Mouse (Mus musculus) mature B cell (primary cell): ENCODE data around the gene Tas2r143.

Experiments
- in situ Hi-C: fragments of 300-500 bp; cut with MboI; formaldehyde crosslinking; loops from 2 replicates; pipeline ENCODE4 v1.14.3; 2019

The Tas2r143 gene

GRCm38 (mm10) chr6:42399938-42400337 lies at the start of gene Tas2r143:
Gene Tas2r143 (plus strand): TSS chr6:42400238.
- in situ Hi-C loops, result no loop called here

DNA sequence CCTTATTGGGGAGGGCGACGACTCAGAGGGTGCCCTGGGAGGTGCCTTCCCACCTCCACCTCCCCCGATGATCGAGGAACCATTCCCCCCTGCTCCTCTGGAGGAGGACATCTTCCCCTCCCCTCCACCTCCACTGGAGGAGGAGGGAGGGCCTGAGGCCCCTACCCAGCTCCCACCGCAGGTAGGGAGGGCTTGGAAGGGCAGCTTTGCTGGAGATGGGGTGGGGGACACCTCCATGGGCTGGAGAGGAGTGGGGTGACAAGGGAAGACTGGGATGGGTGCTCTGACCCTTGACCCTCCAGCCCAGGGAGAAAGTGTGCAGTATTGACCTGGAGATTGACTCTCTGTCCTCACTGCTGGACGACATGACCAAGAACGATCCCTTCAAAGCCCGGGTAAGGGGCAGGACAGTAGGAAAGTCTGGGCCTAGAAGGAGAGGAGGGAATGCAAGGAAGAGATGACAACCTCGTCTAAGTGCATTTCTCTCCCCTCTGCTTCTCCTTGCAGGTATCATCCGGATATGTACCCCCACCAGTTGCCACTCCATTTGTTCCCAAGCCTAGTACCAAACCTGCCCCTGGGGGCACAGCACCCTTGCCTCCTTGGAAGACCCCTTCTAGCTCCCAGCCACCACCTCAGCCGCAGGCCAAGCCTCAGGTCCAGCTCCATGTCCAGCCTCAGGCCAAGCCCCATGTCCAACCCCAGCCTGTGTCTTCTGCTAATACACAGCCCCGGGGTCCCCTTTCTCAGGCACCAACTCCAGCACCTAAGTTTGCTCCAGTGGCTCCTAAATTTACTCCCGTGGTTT lies 48.9 kb upstream of the Tas2r143 start:
- in situ Hi-C loops, result no loop called here

DNA sequence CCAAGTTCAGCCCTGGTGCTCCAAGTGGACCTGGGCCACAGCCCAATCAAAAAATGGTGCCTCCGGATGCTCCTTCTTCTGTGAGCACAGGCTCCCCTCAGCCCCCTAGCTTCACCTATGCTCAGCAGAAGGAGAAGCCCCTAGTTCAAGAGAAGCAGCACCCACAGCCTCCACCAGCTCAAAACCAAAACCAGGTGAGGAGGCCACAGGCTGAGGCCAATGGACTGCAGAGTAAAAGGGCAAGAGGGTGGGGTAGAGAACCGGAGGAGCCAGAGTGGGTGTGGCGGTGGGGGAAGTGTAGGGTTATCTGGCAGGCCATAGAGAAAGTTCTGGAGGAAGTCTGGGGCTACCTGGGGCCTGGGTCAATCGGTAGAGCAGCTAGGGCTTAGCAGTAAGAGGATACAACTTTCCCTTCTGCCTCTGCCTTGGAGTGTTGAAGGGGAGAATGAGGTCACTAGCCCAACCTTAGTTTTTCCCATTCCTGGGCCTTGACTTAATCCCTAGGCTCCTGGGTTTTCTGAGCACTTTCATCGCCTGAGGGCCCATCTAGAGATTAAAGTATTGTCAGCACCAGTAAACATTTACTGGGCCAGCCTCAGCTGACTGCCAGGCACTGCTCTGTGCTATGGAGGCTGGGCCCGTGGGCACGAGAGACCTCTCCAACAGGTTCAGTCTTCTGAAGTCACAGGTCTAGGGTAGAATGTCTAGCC lies 48.1 kb upstream of the Tas2r143 start:
- in situ Hi-C loops, result no loop called here

- in situ Hi-C loops, result no loop called here
These were observed 47.6 kb upstream of the Tas2r143 start for GRCm38 (mm10) chr6:42352486-42352846.

DNA sequence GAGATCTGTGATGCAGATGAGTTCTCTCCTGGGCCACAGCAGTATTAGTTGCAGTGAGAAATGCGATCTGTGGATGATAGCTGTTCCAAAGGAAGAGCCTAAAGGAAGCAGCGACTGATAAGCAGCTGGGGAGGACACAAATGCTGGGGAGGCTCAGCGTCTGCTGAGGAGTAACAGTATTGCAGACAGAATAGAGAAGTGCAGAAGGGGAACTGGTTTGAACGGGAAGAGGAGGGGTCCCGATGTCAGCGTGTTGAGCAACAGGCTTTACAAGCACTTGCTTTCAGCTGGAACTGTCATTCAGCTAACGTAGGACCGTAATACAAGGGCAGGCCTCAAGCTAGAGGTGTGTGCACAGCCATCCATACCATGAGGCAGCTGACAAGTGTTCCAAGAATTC lies 46.9 kb upstream of the Tas2r143 start:
- in situ Hi-C loops, result no loop called here

DNA sequence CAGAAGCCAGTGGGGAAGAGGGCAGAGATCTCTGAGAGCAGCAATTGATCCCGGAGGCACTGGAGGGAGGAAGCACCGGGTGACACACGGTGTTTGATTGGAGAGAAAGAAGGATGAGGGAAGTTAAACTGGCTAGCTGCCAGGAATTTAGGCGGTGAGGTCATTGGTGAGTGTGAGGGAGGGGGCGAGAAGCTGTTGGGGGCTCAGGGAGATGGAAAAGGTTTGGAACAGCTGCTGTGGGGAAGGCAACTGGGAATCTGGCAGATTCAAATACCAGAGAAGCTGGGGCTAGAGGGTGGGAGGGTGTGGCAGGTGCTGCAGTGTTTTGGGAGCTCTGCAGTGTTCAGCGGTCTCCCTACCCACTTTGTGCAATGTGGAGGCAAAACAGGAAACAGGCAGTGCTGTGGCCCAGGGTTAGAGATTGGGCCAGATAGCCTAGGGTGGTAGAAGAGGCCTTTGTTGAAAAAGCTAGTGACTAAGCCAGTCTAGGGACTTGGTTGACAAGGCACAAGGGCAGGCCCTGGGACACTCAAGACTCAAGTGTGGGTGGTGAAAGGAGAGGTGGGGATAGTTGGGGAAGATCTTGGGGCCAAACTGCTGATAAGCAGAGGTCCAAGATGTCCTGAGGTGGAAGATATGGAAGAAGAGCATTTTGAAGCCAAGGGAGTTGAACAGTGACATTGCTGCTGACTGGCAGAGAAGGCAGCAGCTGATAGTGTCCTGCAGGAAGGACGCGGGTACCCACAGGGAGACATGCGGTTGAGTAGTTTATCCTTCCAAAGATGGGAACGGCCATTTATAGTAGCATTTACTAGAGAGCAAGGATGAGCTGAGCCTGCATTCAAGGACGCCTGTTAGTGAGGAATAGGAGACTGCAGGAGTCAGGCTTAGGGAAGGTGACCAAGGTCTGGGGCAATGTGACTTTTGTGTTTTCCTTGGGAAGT lies 45.7 kb upstream of the Tas2r143 start:
- in situ Hi-C loops, result no loop called here

GRCm38 (mm10) chr6:42355366-42355765 lies 44.7 kb upstream of the Tas2r143 start:
- in situ Hi-C loops, result no loop called here

GRCm38 (mm10) chr6:42355794-42356600 lies 44.0 kb upstream of the Tas2r143 start:
- in situ Hi-C loops, result no loop called here

DNA sequence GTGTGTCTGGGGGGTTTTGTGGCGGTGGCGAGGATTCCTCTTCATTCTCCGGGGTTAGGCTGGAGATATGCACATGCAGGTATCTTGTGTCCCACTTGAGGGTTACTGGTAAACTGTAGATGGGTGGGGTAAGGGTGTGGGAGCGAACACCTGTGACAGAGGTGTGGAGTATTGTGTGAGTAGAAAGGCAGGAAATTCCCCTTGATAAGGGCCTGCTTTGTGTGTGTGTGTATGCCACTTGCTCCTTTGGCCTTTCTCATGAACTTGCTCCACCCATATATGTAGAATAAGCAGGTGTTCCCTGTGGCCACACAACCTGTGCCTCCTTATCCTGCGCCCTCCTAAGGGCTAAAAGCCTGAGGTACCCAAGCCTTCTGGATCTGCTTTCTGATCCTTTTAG lies 43.1 kb upstream of the Tas2r143 start:
- in situ Hi-C loops, result no loop called here

- in situ Hi-C loops, result no loop called here
These were observed 42.1 kb upstream of the Tas2r143 start for GRCm38 (mm10) chr6:42357901-42358300.

DNA sequence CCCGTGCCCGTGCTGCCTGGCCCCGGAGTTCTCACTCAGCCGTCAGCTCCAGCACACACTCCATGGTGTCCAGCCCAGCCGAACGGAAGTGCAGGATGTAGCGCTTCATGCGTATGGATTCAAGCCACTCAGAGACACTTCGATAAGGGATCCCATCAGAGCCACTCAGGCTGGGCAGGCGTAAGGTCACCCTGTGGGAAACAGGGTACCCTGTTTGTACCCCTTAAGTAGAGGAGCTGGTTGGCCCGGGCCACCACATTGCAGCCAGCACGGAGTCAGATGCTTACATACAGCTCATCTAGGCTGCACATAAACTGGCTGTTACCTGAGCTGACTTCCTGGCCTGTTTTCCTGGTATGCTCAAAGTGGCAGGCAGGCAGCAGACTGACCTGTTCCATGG lies 41.1 kb upstream of the Tas2r143 start:
- in situ Hi-C loops, result no loop called here

- in situ Hi-C loops, result no loop called here
These were observed 40.5 kb upstream of the Tas2r143 start for GRCm38 (mm10) chr6:42359364-42360147.

- in situ Hi-C loops, result no loop called here
These were observed 39.7 kb upstream of the Tas2r143 start for GRCm38 (mm10) chr6:42360231-42360840.

DNA sequence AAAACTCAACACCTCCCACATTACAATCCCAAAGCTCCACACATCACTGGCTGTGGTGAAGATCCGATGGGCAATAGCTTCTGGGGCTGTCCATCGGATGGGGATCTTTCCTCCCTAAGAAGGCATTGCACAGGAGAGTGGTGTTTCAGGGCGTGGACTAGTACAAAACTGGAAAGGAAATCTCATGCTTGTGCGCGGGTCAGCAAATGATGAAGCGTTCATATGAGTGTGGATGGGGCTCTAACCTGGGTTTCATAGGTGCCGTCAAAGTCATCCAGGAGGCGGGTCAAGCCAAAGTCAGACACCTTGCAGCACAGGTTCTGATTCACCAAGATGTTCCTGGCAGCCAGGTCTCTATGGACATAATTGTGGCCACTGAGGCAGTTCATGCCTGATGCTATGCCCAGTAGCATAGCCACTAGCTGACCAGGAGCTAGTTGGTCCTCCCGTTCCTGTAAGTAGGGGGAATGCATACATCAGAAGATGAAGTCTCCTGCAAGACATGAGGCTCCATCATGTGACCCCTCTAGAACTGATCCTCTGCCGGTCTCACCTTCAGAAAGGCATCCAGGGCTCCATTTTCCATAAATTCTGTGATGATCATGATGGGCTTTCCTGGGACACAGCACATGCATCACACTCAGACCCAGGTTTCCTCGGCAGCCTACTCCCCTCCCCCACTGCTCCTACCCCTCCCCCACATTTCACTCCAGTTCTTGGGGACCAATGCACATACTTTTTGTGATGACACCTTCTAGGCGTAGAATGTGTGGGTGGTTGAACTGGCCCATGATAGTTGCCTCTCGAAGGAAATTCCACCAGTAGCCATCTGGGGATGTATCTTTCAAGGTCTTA lies 38.8 kb upstream of the Tas2r143 start:
- in situ Hi-C loops, result no loop called here

- in situ Hi-C loops, result no loop called here
These were observed 38.0 kb upstream of the Tas2r143 start for GRCm38 (mm10) chr6:42362074-42362473.

DNA sequence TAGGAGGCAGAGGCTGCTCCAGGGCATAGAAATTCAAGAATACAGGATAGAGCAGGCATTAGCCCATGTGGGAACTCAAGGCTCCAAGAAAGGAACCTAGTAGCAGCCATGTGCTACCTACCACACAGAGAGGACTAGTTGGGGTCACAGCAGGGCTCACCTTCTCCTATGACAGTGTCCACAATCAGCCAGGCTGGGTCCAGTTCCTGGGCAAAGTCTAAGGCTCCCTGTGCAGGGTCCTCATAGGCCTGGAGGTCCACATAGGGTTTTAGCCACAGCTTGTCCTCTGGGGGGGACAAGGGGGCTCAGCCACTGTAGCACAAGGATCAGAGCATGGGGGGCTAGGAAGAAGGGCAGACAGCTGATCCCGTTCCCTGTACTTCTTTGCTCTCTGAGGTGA lies 37.5 kb upstream of the Tas2r143 start:
- in situ Hi-C loops, result no loop called here

DNA sequence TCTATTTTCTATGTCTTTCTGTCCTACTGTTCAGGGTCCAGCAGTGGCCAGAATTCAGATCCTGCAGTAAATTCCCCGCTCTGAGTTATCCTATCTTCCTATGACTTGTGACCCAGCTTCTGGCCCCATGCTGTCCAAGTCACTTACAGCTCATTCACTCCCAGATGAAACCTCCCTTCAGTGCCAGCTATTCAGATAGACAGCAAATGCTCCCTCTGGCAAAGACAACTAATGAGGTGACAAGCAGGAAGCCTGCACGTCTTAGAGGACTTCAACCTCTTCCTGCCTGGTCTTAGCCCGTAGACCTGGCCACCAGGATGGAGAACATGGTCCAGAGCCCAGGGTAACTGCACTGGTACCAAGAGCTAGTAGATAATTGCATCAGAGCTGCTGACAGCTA lies 37.1 kb upstream of the Tas2r143 start:
- in situ Hi-C loops, result no loop called here

GRCm38 (mm10) chr6:42364066-42364465 lies 36.0 kb upstream of the Tas2r143 start:
- in situ Hi-C loops, result no loop called here

- in situ Hi-C loops, result no loop called here
These were observed 35.4 kb upstream of the Tas2r143 start for GRCm38 (mm10) chr6:42364607-42365006.
